Mouse (Mus musculus) kidney, adult 9 months (tissue): Measurements from ENCODE around the gene Srgap3.

Experiments used
- DNase-seq: peaks from one replicate; pipeline ENCODE4 v3.0.0; 2022

Srgap3 gene

GRCm38 (mm10) chr6:112809658-112810520 is 137.2 kb downstream of the Srgap3 start:
- DNase-seq: no peak

- no peak for DNase-seq
These were observed 138.3 kb downstream of the Srgap3 start for GRCm38 (mm10) chr6:112808738-112809137.

- DNase-seq: no peak
These were observed 145.1 kb downstream of the Srgap3 start for GRCm38 (mm10) chr6:112801917-112802316.

GRCm38 (mm10) chr6:112798378-112798777 is 148.7 kb downstream of the Srgap3 start:
- DNase-seq: no peak

- DNase-seq: no peak
These were observed 150.5 kb downstream of the Srgap3 start for GRCm38 (mm10) chr6:112796607-112797006.

- no peak for DNase-seq
These were observed 153.2 kb downstream of the Srgap3 start for GRCm38 (mm10) chr6:112793887-112794286.

- no peak for DNase-seq
These were observed 157.2 kb downstream of the Srgap3 start for GRCm38 (mm10) chr6:112789901-112790300.

- DNase-seq: no peak
These were observed 158.4 kb downstream of the Srgap3 start for GRCm38 (mm10) chr6:112788617-112789016.

- no peak for DNase-seq
These were observed 158.9 kb downstream of the Srgap3 start for GRCm38 (mm10) chr6:112788174-112788573.

- DNase-seq: peak; percentile 5
These were observed 165.5 kb downstream of the Srgap3 start for GRCm38 (mm10) chr6:112781409-112782093.

GRCm38 (mm10) chr6:112778211-112778610 is 168.9 kb downstream of the Srgap3 start:
- DNase-seq: peak; percentile 20

GRCm38 (mm10) chr6:112776718-112777117 is 170.3 kb downstream of the Srgap3 start:
- no peak for DNase-seq

- DNase-seq: no peak
These were observed 173.3 kb downstream of the Srgap3 start for GRCm38 (mm10) chr6:112773754-112774153.

- no peak for DNase-seq
These were observed 176.1 kb downstream of the Srgap3 start for GRCm38 (mm10) chr6:112770996-112771395.

- peak; percentile 64 for DNase-seq
These were observed 188.5 kb downstream of the Srgap3 start for GRCm38 (mm10) chr6:112758541-112758940.

- DNase-seq: no peak
These were observed 190.2 kb downstream of the Srgap3 start for GRCm38 (mm10) chr6:112756866-112757265.

GRCm38 (mm10) chr6:112754994-112755393 is 192.1 kb downstream of the Srgap3 start:
- no peak for DNase-seq

- DNase-seq: no peak
These were observed 194.5 kb downstream of the Srgap3 start for GRCm38 (mm10) chr6:112752517-112752916.

GRCm38 (mm10) chr6:112752007-112752406 is 195.1 kb downstream of the Srgap3 start:
- DNase-seq: no peak

- DNase-seq: peak; percentile 6
These were observed 204.8 kb downstream of the Srgap3 start for GRCm38 (mm10) chr6:112742297-112742696.

GRCm38 (mm10) chr6:112741766-112742165 is 205.3 kb downstream of the Srgap3 start:
- DNase-seq: no peak

GRCm38 (mm10) chr6:112739635-112740034 is 207.4 kb downstream of the Srgap3 start:
- DNase-seq: no peak

GRCm38 (mm10) chr6:112738924-112739323 is 208.1 kb downstream of the Srgap3 start:
- DNase-seq: no peak

GRCm38 (mm10) chr6:112736471-112736870 is 210.6 kb downstream of the Srgap3 start:
- no peak for DNase-seq
